In the genomic region with DNA sequence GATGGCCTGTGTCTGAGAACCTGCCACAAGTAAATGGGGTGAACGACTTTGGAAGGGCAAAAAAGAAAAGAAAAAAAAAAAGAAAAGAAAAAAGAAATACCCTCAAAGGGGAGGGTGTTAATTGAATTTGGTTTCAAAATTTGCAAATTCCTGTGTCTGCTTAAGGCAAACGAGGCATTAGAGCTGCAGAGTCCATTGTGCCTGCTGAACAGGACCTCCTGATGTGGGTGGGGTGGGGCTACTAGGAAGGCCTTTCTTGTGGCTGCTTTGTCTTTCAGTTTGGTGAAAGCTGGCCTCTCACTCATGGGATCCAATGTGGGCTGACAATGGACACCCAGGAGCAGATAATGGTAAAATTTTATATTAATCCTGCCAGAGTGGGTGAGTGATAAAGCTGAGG, we compare ENCODE assay signal across 18 mouse cellular contexts.
DNase-seq lines count a peak whose midpoint lies in the region; ATAC-seq and TF ChIP-seq lines count a peak whose summit lies in the region.
"Had no signal": no experiment of that assay in that cellular context is flagged by ENCODE, and none has a peak within 500 bp of the region (broad histone marks: within the 10 kb centered on the region; RNA-seq: fewer than 3 reads in every experiment).

No protein-coding gene starts in this region.

- intact Hi-C loops in gastrocnemius, adult 2 months (cut with DNase I) = no loop called here

- H3K27ac ChIP-seq in gastrocnemius, adult 2 months = peak overlapping the region; percentile 56; the same call in 1 of the 2 replicates
- 0 out of 2 replicates have a peak overlapping the region, but pooled peaks have one; percentile 38 for H3K27ac ChIP-seq in kidney, embryonic 15.5 days
- peak overlapping the region; percentile 29 for H3K27ac ChIP-seq in ES-Bruce4 (ENCODE audit: insufficient read depth, low read length)
- H3K27ac ChIP-seq in embryonic facial prominence, embryonic 10.5 days (replicated peaks) = peak overlapping the region; percentile 73
- H3K27ac ChIP-seq: liver, embryonic 12.5 days; macrophage; midbrain, embryonic 15.5 days had no signal

- TF ChIP-seq CTCF in gastrocnemius, adult 2 months (IDR thresholded peaks at IDR 0.05) = no peak
- TF ChIP-seq CTCF in ES-Bruce4 (IDR thresholded peaks at IDR 0.05; ENCODE audit: low read depth, low read length) = no peak

- H3K9ac ChIP-seq in kidney, embryonic 15.5 days = no peak overlapping the region
- no peak overlapping the region for H3K9ac ChIP-seq in ES-Bruce4 (ENCODE audit: low read depth, poor library complexity, severe bottlenecking)
- H3K9ac ChIP-seq: liver, embryonic 12.5 days; lung, embryonic 14.5 days; midbrain, embryonic 15.5 days had no signal

- no peaks in the 10 kb centered on the region for H3K9me3 ChIP-seq in kidney, embryonic 15.5 days (replicated peaks)
- no peaks in the 10 kb centered on the region for H3K9me3 ChIP-seq in ES-Bruce4 (replicated peaks; ENCODE audit: control insufficient read depth, insufficient read depth, low read length, poor library complexity, severe bottlenecking)
- H3K9me3 ChIP-seq in embryonic facial prominence, embryonic 10.5 days = 0 out of 2 replicates have a peak, but pooled peaks cover 2% of the 10 kb centered on the region
- H3K9me3 ChIP-seq: liver, embryonic 12.5 days; midbrain, embryonic 15.5 days had no signal

- no peak for TF ChIP-seq POLR2A in ES-Bruce4 (IDR thresholded peaks at IDR 0.05; ENCODE audit: insufficient read depth, low read length)

- no peak for DNase-seq in gastrocnemius, adult 2 months
- DNase-seq in gastrocnemius, adult 18-20 months (ENCODE audit: low spot score) = no peak
- DNase-seq in kidney, adult 9 months = no peak
- no peak for DNase-seq in embryonic facial prominence, embryonic 10.5 days (ENCODE audit: low spot score)
- DNase-seq in frontal cortex, postnatal 25 days (ENCODE audit: low spot score in 2 of 2) = no peak
- no peak for DNase-seq in lung, postnatal 25 days (ENCODE audit: low spot score)
- DNase-seq: cerebellum, postnatal 25 days; gastrocnemius, postnatal 25 days; right cerebral cortex, adult 18-20 months had no signal

- no peak for ATAC-seq in kidney, embryonic 15.5 days (replicated peaks; ENCODE audit: low FRiP score)
- ATAC-seq: hindbrain, embryonic 16.5 days; intestine, postnatal 0 days; liver, embryonic 12.5 days; midbrain, embryonic 15.5 days; Patski had no signal

- H3K4me2 ChIP-seq in kidney, embryonic 15.5 days = no peak overlapping the region
- H3K4me2 ChIP-seq: liver, embryonic 12.5 days; lung, embryonic 14.5 days; midbrain, embryonic 15.5 days had no signal

- no peak overlapping the region for H3K4me3 ChIP-seq in gastrocnemius, adult 2 months
- H3K4me3 ChIP-seq in kidney, embryonic 15.5 days (replicated peaks) = no peak overlapping the region
- no peak overlapping the region for H3K4me3 ChIP-seq in ES-Bruce4 (ENCODE audit: low read depth, low read length)
- no peak overlapping the region for H3K4me3 ChIP-seq in embryonic facial prominence, embryonic 10.5 days
- H3K4me3 ChIP-seq: liver, embryonic 12.5 days; midbrain, embryonic 15.5 days had no signal

- WGBS in kidney, embryonic 15.5 days = 17% methylated on average over 2 of the region's 2 CpGs
- 7% methylated on average over 2 of the region's 2 CpGs for WGBS in embryonic facial prominence, embryonic 10.5 days

- H3K4me1 ChIP-seq in kidney, embryonic 15.5 days = peaks cover 39% of the 10 kb centered on the region
- H3K4me1 ChIP-seq in ES-Bruce4 (ENCODE audit: control insufficient read depth, insufficient read depth, low read length) = peaks cover under 1% of the 10 kb centered on the region
- H3K4me1 ChIP-seq in embryonic facial prominence, embryonic 10.5 days = peaks cover 57% of the 10 kb centered on the region

- 0 out of 2 replicates have a peak, but pooled peaks have one; percentile 25 for TF ChIP-seq EP300 in ES-Bruce4 (IDR thresholded peaks at IDR 0.05; ENCODE audit: insufficient read depth, low read depth, low read length)

- H3K36me3 ChIP-seq in kidney, embryonic 15.5 days = no peaks in the 10 kb centered on the region
- no peaks in the 10 kb centered on the region for H3K36me3 ChIP-seq in ES-Bruce4 (ENCODE audit: control insufficient read depth, insufficient read depth, low read length, poor library complexity, severe bottlenecking)
- H3K36me3 ChIP-seq in embryonic facial prominence, embryonic 10.5 days (replicated peaks) = no peaks in the 10 kb centered on the region
- H3K36me3 ChIP-seq: liver, embryonic 12.5 days; midbrain, embryonic 15.5 days had no signal

- H3K27me3 ChIP-seq in kidney, embryonic 15.5 days = no peaks in the 10 kb centered on the region
- H3K27me3 ChIP-seq in ES-Bruce4 (ENCODE audit: control insufficient read depth, insufficient read depth, low read length, poor library complexity, severe bottlenecking) = no peaks in the 10 kb centered on the region
- peaks cover 21% of the 10 kb centered on the region for H3K27me3 ChIP-seq in embryonic facial prominence, embryonic 10.5 days (replicated peaks; ENCODE audit: low read depth, poor library complexity, severe bottlenecking)
- H3K27me3 ChIP-seq: liver, embryonic 12.5 days; midbrain, embryonic 15.5 days; Patski had no signal
